Mouse (Mus musculus) G1E (cell line): ENCODE results near the gene Sh3pxd2a. TPM values are rescaled to one million over a fixed set of nuclear protein-coding genes. Genes with fewer than 3 reads are reported as not detected.

Experiments used
- ATAC-seq: 2 replicates; pipeline ENCODE4 v1.8.0; 2016; ENCODE audit warnings: mild to moderate bottlenecking; ENCODE audit not compliant: insufficient number of reproducible peaks, poor library complexity, low FRiP score, severe bottlenecking; ENCODE audit errors: extremely low read depth
- DNase-seq: peaks from one replicate; pipeline ENCODE4 v3.0.0; 2012; ENCODE audit warnings: low spot score
- H3K27me3 ChIP-seq: 2 replicates; pipeline ENCODE4 v1.6.1; 2012; ENCODE audit warnings: mild to moderate bottlenecking, low read length, inconsistent platforms; ENCODE audit not compliant: insufficient read depth
- H3K36me3 ChIP-seq: replicated peaks from 2 replicates; pipeline ENCODE3; 2012; ENCODE audit warnings: mild to moderate bottlenecking, inconsistent platforms
- H3K4me1 ChIP-seq: 2 replicates; pipeline ENCODE4 v1.6.1; 2012; ENCODE audit warnings: low read depth, low read length, inconsistent platforms, mixed read lengths; ENCODE audit not compliant: insufficient read depth
- H3K4me3 ChIP-seq: 2 replicates; pipeline ENCODE4 v1.5.1; 2012; ENCODE audit warnings: low read depth, mild to moderate bottlenecking, inconsistent platforms, low read length, moderate library complexity, mixed read lengths
- H3K9me3 ChIP-seq: replicated peaks from 2 replicates; pipeline ENCODE4 v1.6.1; 2012; ENCODE audit warnings: inconsistent platforms
- CTCF ChIP-seq: IDR thresholded peaks from 2 replicates; pipeline ENCODE4 v1.5.1; 2012; ENCODE audit warnings: low read depth, low read length, inconsistent platforms, mixed read lengths
- GATA1 ChIP-seq: IDR thresholded peaks from 2 replicates; pipeline ENCODE4 v1.6.1; 2012; ENCODE audit warnings: borderline replicate concordance, low read length, inconsistent platforms, mixed read lengths
- GATA2 ChIP-seq: IDR thresholded peaks from 2 replicates; pipeline ENCODE4 v1.6.1; 2012; ENCODE audit warnings: low read depth, low read length, inconsistent platforms, borderline replicate concordance
- POLR2AphosphoS5 ChIP-seq: IDR thresholded peaks from 2 replicates; pipeline ENCODE4 v1.6.1; 2012; ENCODE audit warnings: low read depth, low read length, inconsistent platforms; ENCODE audit not compliant: insufficient replicate concordance
- TAL1 ChIP-seq: conservative IDR thresholded peaks from 2 replicates; pipeline ENCODE4 v1.6.1; 2012; ENCODE audit warnings: low read depth, low read length, inconsistent platforms, mixed read lengths
- polyA plus RNA-seq: library from polyadenylated mRNA; stranded (reverse); fragments of >175 nt; gene quantifications from 2 replicates; pipeline ENCODE4 v1.2.3, GENCODE M21; 2012
- total RNA-seq, 2 experiments: library from RNA; stranded (forward) in 1 of 2; stranded (reverse) in 1 of 2; fragments of 200-1000 nt in 1 of 2; fragments of >200 nt in 1 of 2; fragmentation: Nextera tagmentation in 1 of 2; gene quantifications; 2 replicates each; pipeline ENCODE4 v1.2.3; 2014 to 2017

Gene Sh3pxd2a
- total and polyA plus RNA-seq, 3 experiments = 0.16 TPM; not detected in 2

DNA sequence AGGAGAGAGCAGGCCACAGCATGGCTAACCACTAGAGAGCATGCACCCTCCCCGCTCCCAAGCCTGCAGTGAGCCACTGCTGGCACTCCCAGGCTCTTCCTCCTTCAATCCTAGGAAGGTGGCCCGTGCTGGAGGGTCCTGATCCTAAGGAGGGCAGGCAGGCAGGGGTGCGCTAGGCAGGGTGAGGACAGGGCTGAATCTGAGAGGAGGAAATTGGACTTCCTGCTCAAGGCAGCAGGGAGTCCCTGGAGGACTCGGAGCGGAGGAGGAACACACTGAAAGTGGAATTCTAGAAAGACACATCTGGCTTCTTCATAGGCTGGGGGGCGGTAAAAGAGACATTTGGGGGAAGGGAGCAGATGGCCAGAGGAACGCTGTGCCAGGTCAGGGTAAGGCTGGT lies 55.5 kb downstream of the Sh3pxd2a start:
- Histone ChIP-seq H3K4me1 (no peaks in the 10 kb centered on the region), H3K9me3 (no peaks in the 10 kb centered on the region), H3K27me3 (no peaks in the 10 kb centered on the region; the same call in 1 of the 2 replicates), H3K4me3 (no peak overlapping the region), H3K36me3 (no peaks in the 10 kb centered on the region)
- no peak for TF ChIP-seq POLR2AphosphoS5
- no peak for TF ChIP-seq GATA2
- no peak for TF ChIP-seq TAL1
- no peak for TF ChIP-seq CTCF
- DNase-seq = no peak
- no peak for ATAC-seq

DNA sequence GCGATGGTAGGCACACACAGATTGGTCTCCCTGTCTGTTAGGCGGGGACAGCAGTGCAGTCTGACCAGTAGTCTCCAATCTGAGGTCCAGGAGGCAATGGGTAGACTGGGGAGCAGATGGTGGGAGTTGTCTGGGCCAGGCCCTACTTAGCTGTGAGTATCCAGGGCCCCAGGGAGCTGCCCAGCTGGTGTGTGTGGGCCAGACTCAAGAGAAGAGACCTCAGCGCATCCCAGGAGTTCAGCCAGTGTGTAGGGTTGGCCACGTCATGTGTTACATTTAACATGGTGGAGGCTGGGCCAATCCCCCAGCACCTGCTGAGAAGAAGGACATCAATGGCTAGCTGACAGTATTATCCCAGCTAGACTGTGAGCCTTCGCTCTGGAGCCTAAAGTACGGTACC lies 56.9 kb downstream of the Sh3pxd2a start:
- Histone ChIP-seq H3K4me3 (no peak overlapping the region), H3K36me3 (no peaks in the 10 kb centered on the region), H3K9me3 (no peaks in the 10 kb centered on the region), H3K4me1 (no peaks in the 10 kb centered on the region), H3K27me3 (no peaks in the 10 kb centered on the region; the same call in 1 of the 2 replicates)
- no peak for DNase-seq
- no peak for ATAC-seq
- no peak for TF ChIP-seq POLR2AphosphoS5

GRCm38 (mm10) chr19:47406524-47406923 lies 57.7 kb downstream of the Sh3pxd2a start:
- no peak for ATAC-seq
- TF ChIP-seq CTCF (no peak), GATA2 (no peak), GATA1 (no peak), POLR2AphosphoS5 (no peak), TAL1 (no peak)
- no peak for DNase-seq
- Histone ChIP-seq H3K9me3 (no peaks in the 10 kb centered on the region), H3K4me1 (no peaks in the 10 kb centered on the region), H3K27me3 (no peaks in the 10 kb centered on the region; the same call in 1 of the 2 replicates), H3K36me3 (no peaks in the 10 kb centered on the region), H3K4me3 (no peak overlapping the region)

DNA sequence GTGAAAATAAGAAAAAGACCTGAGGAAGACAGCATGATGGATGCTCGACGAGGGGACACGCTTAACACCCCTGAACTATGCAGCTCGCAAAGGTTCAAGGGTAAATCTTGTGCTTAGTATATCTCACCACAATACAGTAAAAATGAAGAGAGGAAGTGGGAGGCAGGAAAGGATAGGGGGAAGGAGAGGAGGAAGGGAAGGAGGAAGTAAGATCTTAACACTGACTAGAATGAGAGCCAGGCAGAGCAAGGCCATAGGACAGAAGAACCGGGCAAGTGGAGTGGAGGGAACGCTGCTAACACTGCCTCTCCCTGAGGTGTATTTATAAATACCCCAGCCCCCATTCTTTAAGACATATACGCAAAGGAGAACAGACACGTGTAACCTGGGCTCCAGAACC lies 58.7 kb downstream of the Sh3pxd2a start:
- DNase-seq (no peak), ATAC-seq (no peak)
- Histone ChIP-seq H3K27me3 (peaks cover 3% of the 10 kb centered on the region; the same call in 1 of the 2 replicates), H3K4me3 (no peak overlapping the region), H3K9me3 (no peaks in the 10 kb centered on the region), H3K4me1 (no peaks in the 10 kb centered on the region), H3K36me3 (no peaks in the 10 kb centered on the region)
- TF ChIP-seq TAL1 (no peak), GATA1 (no peak), POLR2AphosphoS5 (no peak), CTCF (no peak), GATA2 (no peak)

DNA sequence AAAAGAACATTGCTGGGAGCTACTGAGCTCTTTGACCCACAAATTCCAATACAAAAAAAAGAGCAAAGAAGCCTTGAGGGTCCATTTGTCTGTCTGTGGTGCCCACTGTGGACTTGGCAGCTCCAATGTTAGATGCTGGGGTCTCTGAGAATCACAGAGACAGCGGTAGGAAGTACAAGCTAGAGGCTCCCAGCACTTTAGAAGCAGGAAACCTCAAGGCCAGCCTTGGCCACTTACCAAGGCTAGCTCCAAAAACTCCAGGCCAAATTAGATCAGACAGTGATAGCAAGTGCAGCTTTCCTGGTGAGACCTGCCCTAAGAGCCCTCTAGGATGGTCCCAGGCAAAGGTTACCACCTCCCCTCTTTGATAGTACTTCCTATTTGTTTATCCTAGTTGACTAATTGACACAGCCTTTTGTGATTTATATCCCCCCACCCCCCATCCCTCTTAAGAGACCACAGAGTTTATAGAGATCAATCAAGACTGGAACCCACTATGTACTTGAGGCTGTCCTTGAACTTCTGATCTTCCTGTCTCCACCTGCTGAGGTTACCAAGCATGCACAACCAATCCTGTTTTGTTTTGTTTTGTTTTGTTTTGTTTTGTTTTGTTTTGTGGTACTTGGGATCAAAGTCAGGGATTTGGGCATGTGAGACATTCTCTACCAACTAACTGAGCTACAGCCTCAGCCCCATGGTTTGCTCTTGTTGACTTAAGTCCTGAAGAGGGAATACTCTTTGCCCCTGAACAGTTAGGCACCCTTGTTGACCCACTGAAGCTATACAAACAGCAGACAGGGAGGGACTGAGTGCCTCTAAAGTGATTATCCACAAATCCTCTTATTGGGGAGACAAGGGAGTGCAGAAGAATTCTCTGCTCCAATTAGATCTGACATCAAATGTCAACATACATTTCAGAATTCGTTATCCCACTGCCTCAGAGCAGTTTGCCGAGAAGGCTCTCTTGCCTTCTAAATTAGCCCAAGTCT lies 60.5 kb downstream of the Sh3pxd2a start:
- Histone ChIP-seq H3K4me3 (no peak overlapping the region), H3K4me1 (no peaks in the 10 kb centered on the region), H3K9me3 (no peaks in the 10 kb centered on the region), H3K27me3 (peaks cover 3% of the 10 kb centered on the region; the same call in 1 of the 2 replicates), H3K36me3 (no peaks in the 10 kb centered on the region)
- TF ChIP-seq GATA1 (no peak), POLR2AphosphoS5 (no peak), CTCF (no peak), TAL1 (no peak), GATA2 (no peak)
- ATAC-seq = no peak
- no peak for DNase-seq

DNA sequence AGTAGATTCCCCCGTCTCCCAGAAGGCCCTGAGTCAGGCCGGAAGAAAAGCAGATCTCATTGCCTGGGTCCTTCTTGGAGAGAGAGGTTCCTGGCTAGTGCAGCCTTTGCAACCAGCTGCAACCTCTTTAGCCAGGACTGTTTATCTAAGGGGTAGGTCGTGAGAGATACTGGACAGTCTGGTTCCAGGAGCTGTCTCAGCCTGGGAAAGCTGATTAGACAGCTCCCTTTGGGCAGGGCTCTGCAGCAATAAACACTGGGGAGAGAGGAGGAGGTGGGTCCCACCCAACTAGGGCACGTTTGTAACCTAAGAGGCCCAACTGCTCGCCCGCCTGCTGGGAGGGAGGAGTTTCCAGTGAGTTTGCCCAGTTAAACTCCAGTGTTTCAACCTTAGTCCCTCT lies 61.2 kb downstream of the Sh3pxd2a start:
- H3K4me3 ChIP-seq = no peak overlapping the region
- 0 out of 2 replicates have a peak, but pooled peaks cover 3% of the 10 kb centered on the region for H3K27me3 ChIP-seq
- ATAC-seq = no peak
- no peaks in the 10 kb centered on the region for H3K4me1 ChIP-seq
- H3K9me3 ChIP-seq = no peaks in the 10 kb centered on the region
- TF ChIP-seq POLR2AphosphoS5 (no peak), CTCF (no peak), TAL1 (no peak), GATA1 (no peak), GATA2 (no peak)
- DNase-seq = no peak
- H3K36me3 ChIP-seq = no peaks in the 10 kb centered on the region
